Mouse (Mus musculus) kidney, embryonic 14.5 days (tissue): ENCODE results near the gene Adat3. TPM values are rescaled to one million over a fixed set of nuclear protein-coding genes. Genes with fewer than 3 reads are reported as not detected.
A peak's percentile ranks its signal among the peaks of the same experiment; 100 is the strongest.
"Not testable (repeated sequence)": the region's sequence is repeated elsewhere in the genome, so short reads cannot be mapped to it uniquely, and the experiment has no call there.

ENCODE experiments used
- ATAC-seq: fragments of 200-750 bp; cut with Nextera tagmentation; 2 replicates; pipeline ENCODE4 v1.8.0; 2017; ENCODE audit warnings: moderate number of reproducible peaks, mild to moderate bottlenecking, moderate TSS enrichment, moderate library complexity; ENCODE audit not compliant: low FRiP score, low TSS enrichment
- H3K27ac ChIP-seq: fragments of 300-500 bp; sonication (generic); 2 replicates; pipeline ENCODE4 v1.5.1; 2014; ENCODE audit warnings: low read depth, mild to moderate bottlenecking, low read length, moderate library complexity, mixed read lengths
- H3K27me3 ChIP-seq: fragments of 300-500 bp; sonication (generic); 2 replicates; pipeline ENCODE4 v1.6.1; 2014; ENCODE audit warnings: mild to moderate bottlenecking, low read length; ENCODE audit not compliant: control insufficient read depth, insufficient read depth
- H3K36me3 ChIP-seq: fragments of 300-500 bp; sonication (generic); 2 replicates; pipeline ENCODE4 v1.6.1; 2014; ENCODE audit warnings: low read length, mixed read lengths; ENCODE audit not compliant: control insufficient read depth, insufficient read depth
- H3K4me1 ChIP-seq: fragments of 300-500 bp; sonication (generic); 2 replicates; pipeline ENCODE4 v1.6.1; 2014; ENCODE audit warnings: low read length, mixed read lengths; ENCODE audit not compliant: control insufficient read depth, insufficient read depth
- H3K4me2 ChIP-seq: fragments of 300-500 bp; sonication (generic); replicated peaks from 2 replicates; pipeline ENCODE4 v1.6.1; 2014; ENCODE audit warnings: low read depth, mild to moderate bottlenecking, low read length
- H3K4me3 ChIP-seq: fragments of 300-500 bp; sonication (generic); 2 replicates; pipeline ENCODE4 v1.5.1; 2014; ENCODE audit warnings: mild to moderate bottlenecking, low read length
- H3K9ac ChIP-seq: fragments of 300-500 bp; sonication (generic); 2 replicates; pipeline ENCODE4 v1.6.1; 2014; ENCODE audit warnings: low read depth, mild to moderate bottlenecking, low read length, moderate library complexity
- H3K9me3 ChIP-seq: fragments of 300-500 bp; sonication (generic); 2 replicates; pipeline ENCODE4 v1.6.1; 2016; ENCODE audit warnings: low read length; ENCODE audit not compliant: control insufficient read depth
- WGBS: fragments of 180-500 bp; shearing (Covaris S2); extraction: QIAGEN DNeasy Blood & Tissue Kit; methylation state at CpG from one replicate; pipeline ENCODE4 v1.1.7; 2014; 5-methylcytosine and 5-hydroxymethylcytosine counted together
- polyA plus RNA-seq: library from polyadenylated mRNA; unstranded; fragments of >200 nt; fragmentation: Nextera tagmentation; extraction: Ambion mirVana; gene quantifications from 2 replicates; pipeline ENCODE4 v1.2.1, GENCODE M21; 2014

Adat3 gene
- polyA plus RNA-seq, 1 experiment from 2014 or later, result 8.8 TPM

- H3K9ac ChIP-seq, result peak within 1 kb of the TSS; percentile 95
- peaks cover 7% of the 10 kb centered on the region; the same call in 1 of the 2 replicates for H3K36me3 ChIP-seq
- WGBS, result under 1% methylated on average over 62 of the region's 85 CpGs
- H3K4me1 ChIP-seq, result peaks cover 37% of the 10 kb centered on the region
- peak within 1 kb of the TSS; percentile 95 for H3K27ac ChIP-seq
- no peaks in the 10 kb centered on the region for H3K27me3 ChIP-seq
- H3K9me3 ChIP-seq, result no peaks in the 10 kb centered on the region
- ATAC-seq, result peak; percentile 14
- peak within 1 kb of the TSS; percentile 82 for H3K4me2 ChIP-seq
- H3K4me3 ChIP-seq, result peak within 1 kb of the TSS; percentile 74
These were observed 20.2 kb downstream of the Adat3 start, which contains the start of gene Csnk1g2 for GRCm38 (mm10) chr10:80622661-80623456. Gene Csnk1g2, plus strand, starts transcription at chr10:80622838.

DNA sequence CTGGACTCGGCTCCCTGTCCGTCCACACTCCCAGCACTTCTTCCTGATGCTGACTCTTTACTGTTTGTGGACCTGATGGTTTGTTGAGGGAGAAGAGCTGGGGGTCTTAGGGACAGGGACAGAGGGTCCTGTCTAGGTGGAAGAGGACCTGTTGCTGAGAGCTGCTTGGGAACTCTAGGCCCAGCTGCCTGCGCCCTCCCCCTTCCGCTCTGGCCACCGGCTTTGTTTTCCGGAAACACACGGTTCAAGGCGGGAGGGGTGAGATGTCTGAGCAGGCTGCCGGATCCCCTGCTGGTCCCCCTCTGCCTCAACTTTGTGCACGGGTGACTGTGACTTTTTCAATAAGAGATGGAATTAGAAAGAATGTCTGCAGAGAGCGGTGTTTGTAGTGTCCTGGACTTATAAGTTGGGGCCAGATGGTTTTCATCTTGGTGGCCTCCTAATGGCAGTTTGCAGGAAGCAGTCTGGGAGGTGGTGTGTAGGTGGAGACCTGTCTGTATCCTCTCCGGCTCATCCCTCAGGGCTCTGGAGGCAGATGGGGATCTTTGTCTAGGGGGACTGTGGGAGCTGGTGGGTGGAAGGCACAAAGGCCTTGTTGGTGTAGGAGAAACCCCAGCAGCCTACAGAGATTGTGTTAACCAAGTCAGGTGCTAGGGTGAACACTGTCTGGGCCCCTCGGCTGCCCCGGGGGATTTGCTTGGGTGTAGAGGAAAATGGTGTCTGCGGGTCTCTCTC lies 20.9 kb downstream of the Adat3 start:
- 6% methylated on average over 15 of the region's 15 CpGs for WGBS
- Histone ChIP-seq H3K36me3 (peaks cover 7% of the 10 kb centered on the region; the same call in 1 of the 2 replicates), H3K4me1 (peaks cover 39% of the 10 kb centered on the region), H3K4me2 (peak overlapping the region; percentile 73), H3K27me3 (no peaks in the 10 kb centered on the region), H3K27ac (peak overlapping the region; percentile 81), H3K9me3 (no peaks in the 10 kb centered on the region), H3K9ac (peak overlapping the region; percentile 95), H3K4me3 (peak overlapping the region; percentile 74)
- ATAC-seq, result no peak

DNA sequence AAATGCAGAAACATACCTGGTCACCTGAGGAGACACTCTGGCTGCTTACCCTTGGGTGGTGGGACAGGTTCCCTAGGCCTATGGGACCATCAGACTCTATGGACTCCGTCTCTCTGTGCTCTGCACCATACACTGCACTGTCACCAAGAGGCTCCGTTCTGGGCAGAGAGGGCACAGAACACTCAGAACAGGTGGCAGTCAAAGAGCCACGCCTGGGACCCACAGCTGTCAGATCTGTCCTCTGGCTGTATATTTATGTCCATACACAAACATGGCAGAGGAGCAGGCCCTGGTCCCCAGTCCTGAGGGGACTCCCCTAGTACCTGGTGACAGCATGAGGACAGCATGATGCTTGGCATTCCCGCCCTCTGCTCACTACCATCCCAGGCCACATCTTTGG lies 23.1 kb downstream of the Adat3 start:
- Histone ChIP-seq H3K4me3 (no peak overlapping the region), H3K36me3 (peaks cover 8% of the 10 kb centered on the region), H3K9me3 (no peaks in the 10 kb centered on the region), H3K27ac (no peak overlapping the region), H3K4me2 (no peak overlapping the region), H3K9ac (no peak overlapping the region), H3K27me3 (no peaks in the 10 kb centered on the region), H3K4me1 (peaks cover 39% of the 10 kb centered on the region)
- no peak for ATAC-seq
- 82% methylated on average over 4 of the region's 4 CpGs for WGBS

DNA sequence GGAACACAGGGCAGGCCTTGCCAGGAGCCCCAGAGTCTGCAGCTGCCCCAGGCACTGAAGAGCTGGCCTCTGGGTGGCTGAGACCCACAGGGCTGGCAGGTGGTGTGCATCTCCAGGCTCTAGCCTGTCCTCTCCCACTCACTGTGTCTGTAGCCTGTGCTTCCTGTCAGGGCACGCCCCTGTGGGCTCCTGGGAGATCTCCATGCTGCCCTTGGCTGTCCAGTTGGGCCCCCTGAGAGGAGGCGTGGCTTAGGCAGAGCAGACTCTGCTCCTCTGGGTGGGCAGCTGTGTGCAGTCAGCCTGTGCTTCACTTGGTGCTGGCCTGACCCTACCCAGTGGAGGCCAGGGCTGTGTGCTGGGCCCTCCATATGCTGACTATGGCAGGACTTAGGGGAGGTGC lies 25.0 kb downstream of the Adat3 start:
- Histone ChIP-seq H3K36me3 (peaks cover 15% of the 10 kb centered on the region), H3K9ac (no peak overlapping the region), H3K27me3 (no peaks in the 10 kb centered on the region), H3K27ac (peak overlapping the region; percentile 68), H3K4me1 (peaks cover 36% of the 10 kb centered on the region), H3K4me3 (no peak overlapping the region), H3K4me2 (no peak overlapping the region; the same call in 1 of the 2 replicates), H3K9me3 (no peaks in the 10 kb centered on the region)
- ATAC-seq, result peak; percentile 87
- 34% methylated on average over 2 of the region's 2 CpGs for WGBS

- Histone ChIP-seq H3K4me3 (no peak overlapping the region), H3K9me3 (no peaks in the 10 kb centered on the region), H3K36me3 (peaks cover 18% of the 10 kb centered on the region), H3K27me3 (no peaks in the 10 kb centered on the region), H3K27ac (no peak overlapping the region), H3K4me1 (peaks cover 34% of the 10 kb centered on the region), H3K9ac (peak overlapping the region; percentile 9; the same call in 1 of the 2 replicates), H3K4me2 (no peak overlapping the region)
- WGBS, result 84% methylated on average over 9 of the region's 9 CpGs
- no peak for ATAC-seq
These were observed 26.2 kb downstream of the Adat3 start for GRCm38 (mm10) chr10:80628925-80629324.

GRCm38 (mm10) chr10:80635345-80635744 lies 32.7 kb downstream of the Adat3 start:
- no peak for ATAC-seq
- Histone ChIP-seq H3K4me1 (no peaks in the 10 kb centered on the region), H3K4me3 (no peak overlapping the region), H3K36me3 (peaks cover 75% of the 10 kb centered on the region), H3K4me2 (no peak overlapping the region), H3K9ac (no peak overlapping the region), H3K27me3 (no peaks in the 10 kb centered on the region), H3K9me3 (no peaks in the 10 kb centered on the region), H3K27ac (no peak overlapping the region)
- 75% methylated on average over 6 of the region's 6 CpGs for WGBS

DNA sequence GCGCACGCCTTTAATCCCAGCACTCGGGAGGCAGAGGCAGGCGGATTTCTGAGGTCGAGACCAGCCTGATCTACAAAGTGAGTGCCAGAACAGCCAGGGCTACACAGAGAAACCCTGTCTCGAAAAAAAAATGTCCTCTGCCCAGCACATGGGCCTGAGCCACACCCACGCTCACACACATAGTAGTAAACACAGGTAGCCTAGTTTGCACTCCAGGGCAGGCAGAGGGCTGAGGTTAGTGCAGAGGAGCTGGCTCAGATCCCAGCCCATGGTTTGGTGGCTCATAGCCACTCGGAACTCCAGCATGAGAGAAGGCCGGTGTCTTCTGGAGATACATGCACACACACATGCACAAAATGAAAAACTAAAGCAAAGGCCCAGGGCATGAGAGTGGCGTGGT lies 44.3 kb downstream of the Adat3 start:
- WGBS, result 89% methylated on average over 10 of the region's 10 CpGs
- peaks cover 59% of the 10 kb centered on the region for H3K36me3 ChIP-seq
- no peak for ATAC-seq
- no peak overlapping the region for H3K27ac ChIP-seq
- H3K27me3 ChIP-seq, result no peaks in the 10 kb centered on the region
- no peak overlapping the region for H3K4me2 ChIP-seq
- no peaks in the 10 kb centered on the region for H3K9me3 ChIP-seq
- no peak overlapping the region for H3K4me3 ChIP-seq
- no peaks in the 10 kb centered on the region for H3K4me1 ChIP-seq
- H3K9ac ChIP-seq, result no peak overlapping the region

DNA sequence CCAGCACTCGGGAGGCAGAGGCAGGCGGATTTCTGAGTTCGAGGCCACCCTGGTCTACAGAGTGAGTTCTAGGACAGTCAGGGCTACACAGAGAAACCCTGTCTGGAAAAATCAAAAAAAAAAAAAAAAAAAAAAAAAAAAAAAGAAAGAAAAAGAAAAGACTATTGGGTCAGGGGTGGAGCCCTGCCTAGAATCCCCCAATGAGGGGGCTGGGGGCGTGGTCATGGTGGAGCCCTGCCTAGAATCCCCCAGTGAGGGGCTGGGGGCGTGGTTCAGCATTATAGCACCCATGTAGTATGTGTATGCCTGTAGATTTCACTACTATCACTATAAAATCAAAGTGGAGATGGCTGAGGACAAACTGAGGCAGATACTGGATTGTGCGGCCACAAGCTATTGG lies 47.2 kb downstream of the Adat3 start:
- H3K9ac ChIP-seq, H3K4me2 ChIP-seq, ATAC-seq, H3K4me3 ChIP-seq, H3K27ac ChIP-seq, H3K9me3 ChIP-seq, H3K27me3 ChIP-seq, H3K4me1 ChIP-seq: not testable (repeated sequence)
- peaks cover 38% of the 10 kb centered on the region for H3K36me3 ChIP-seq
- 90% methylated on average over 6 of the region's 6 CpGs for WGBS

DNA sequence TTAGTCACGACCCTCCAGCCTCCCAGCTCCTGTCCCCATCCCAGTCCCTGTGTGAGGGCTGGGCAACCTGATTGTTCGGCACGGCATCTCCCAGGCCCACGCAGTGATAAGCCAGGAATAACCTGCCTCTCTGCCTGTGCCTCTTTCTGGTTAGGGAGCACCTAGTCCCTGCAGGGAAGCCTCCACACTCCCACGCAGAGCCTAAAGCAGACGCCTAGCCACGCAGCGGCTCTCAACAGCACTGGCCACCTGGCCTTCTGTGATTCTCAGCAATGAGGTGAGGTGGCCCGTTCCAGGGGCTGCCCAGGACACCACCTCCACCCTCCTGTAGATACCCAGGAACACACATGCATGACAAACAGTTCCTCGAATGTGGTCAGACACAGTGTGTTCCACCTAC lies 47.7 kb downstream of the Adat3 start:
- H3K36me3 ChIP-seq, result peaks cover 33% of the 10 kb centered on the region
- no peak overlapping the region for H3K4me3 ChIP-seq
- H3K4me1 ChIP-seq, result peaks cover 8% of the 10 kb centered on the region
- 85% methylated on average over 10 of the region's 10 CpGs for WGBS
- H3K4me2 ChIP-seq, result no peak overlapping the region
- H3K27ac ChIP-seq, result no peak overlapping the region
- no peaks in the 10 kb centered on the region for H3K27me3 ChIP-seq
- ATAC-seq, result no peak
- no peak overlapping the region for H3K9ac ChIP-seq
- H3K9me3 ChIP-seq, result no peaks in the 10 kb centered on the region
